Mouse (Mus musculus) testis, adult 2 months (tissue): ENCODE results near the gene Crebrf. TPM values are rescaled to one million over a fixed set of nuclear protein-coding genes. Genes with fewer than 3 reads are reported as not detected.

Experiments used
- H3K27ac ChIP-seq: fragments of 200-500 bp; 2 replicates; pipeline ENCODE4 v1.5.1; 2012; ENCODE audit warnings: low read depth, low read length; ENCODE audit not compliant: control insufficient read depth, insufficient read depth
- H3K27me3 ChIP-seq: fragments of 200-500 bp; 2 replicates; pipeline ENCODE4 v1.6.1; 2012; ENCODE audit warnings: mild to moderate bottlenecking, low read length, moderate library complexity; ENCODE audit not compliant: control insufficient read depth, insufficient read depth
- H3K36me3 ChIP-seq: fragments of 200-500 bp; 2 replicates; pipeline ENCODE4 v1.6.1; 2012; ENCODE audit warnings: mild to moderate bottlenecking, low read length; ENCODE audit not compliant: control insufficient read depth, insufficient read depth
- H3K4me1 ChIP-seq: fragments of 200-500 bp; 2 replicates; pipeline ENCODE4 v1.6.1; 2012; ENCODE audit warnings: low read length; ENCODE audit not compliant: control insufficient read depth, insufficient read depth
- H3K4me3 ChIP-seq: fragments of 200-500 bp; 2 replicates; pipeline ENCODE4 v1.5.1; 2012; ENCODE audit warnings: low read depth, mild to moderate bottlenecking, low read length, moderate library complexity, mixed read lengths; ENCODE audit not compliant: control insufficient read depth
- CTCF ChIP-seq: fragments of 200-500 bp; IDR thresholded peaks from 2 replicates; pipeline ENCODE4 v1.5.1; 2012; ENCODE audit warnings: low read depth, mild to moderate bottlenecking, inconsistent platforms, low read length, moderate library complexity; ENCODE audit not compliant: control insufficient read depth, insufficient read depth, insufficient replicate concordance
- POLR2A ChIP-seq: fragments of 200-500 bp; IDR thresholded peaks from 2 replicates; pipeline ENCODE4 v1.6.1; 2012; ENCODE audit warnings: low read depth, mild to moderate bottlenecking, inconsistent platforms, low read length, moderate library complexity; ENCODE audit not compliant: control insufficient read depth
- polyA plus RNA-seq: library from polyadenylated mRNA; depleted of rRNA; stranded (reverse); fragments of >200 nt; gene quantifications from 2 replicates; pipeline ENCODE4 v1.2.3, GENCODE M21; 2012

Crebrf gene
- polyA plus RNA-seq, 1 experiment = 11.1 TPM

DNA sequence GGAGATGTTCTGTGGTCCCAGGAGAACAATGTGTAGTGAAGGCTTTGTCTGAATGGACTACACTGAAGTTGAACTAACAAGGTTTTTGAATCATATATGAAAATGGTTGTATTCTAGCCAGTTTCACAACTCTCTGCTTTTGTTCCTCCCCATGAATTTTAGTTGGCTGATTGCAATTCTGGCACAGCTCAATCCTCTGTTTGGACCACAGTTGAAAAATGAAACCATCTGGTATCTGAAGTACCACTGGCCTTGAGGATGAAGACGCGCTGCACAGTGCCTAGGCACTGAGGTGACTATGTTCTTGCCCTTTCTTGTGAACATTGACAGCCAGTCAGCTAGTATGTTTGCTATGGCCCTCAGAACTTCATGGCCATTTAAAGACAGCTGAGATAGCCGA is 20.3 kb upstream of the Crebrf start:
- no peak overlapping the region for H3K27ac ChIP-seq
- H3K4me3 ChIP-seq = no peak overlapping the region
- H3K27me3 ChIP-seq = no peaks in the 10 kb centered on the region
- H3K4me1 ChIP-seq = no peaks in the 10 kb centered on the region; the same call in 1 of the 2 replicates
- H3K36me3 ChIP-seq = no peaks in the 10 kb centered on the region; the same call in 1 of the 2 replicates
- no peak for TF ChIP-seq POLR2A
- no peak for TF ChIP-seq CTCF

DNA sequence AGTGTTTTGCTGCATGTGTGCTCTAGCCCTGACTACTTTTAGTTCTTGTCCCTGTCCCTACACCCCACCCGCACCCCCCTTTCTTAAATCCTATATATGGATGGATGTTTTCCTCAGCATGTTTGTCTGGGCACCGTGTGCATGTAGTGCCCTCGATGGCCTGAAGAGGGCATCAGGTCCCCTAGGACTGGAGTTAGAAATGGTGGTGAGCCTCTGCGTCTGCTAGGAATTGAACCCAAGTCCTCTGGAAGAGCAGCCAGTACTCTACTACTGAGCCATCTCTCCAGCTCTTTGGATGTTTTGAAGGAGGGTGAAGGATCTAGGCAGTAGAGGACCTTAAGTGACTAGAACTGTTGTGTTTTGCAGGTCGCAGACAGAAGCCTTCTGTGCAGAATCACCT is 16.6 kb upstream of the Crebrf start:
- H3K27me3 ChIP-seq = no peaks in the 10 kb centered on the region
- no peaks in the 10 kb centered on the region for H3K4me1 ChIP-seq
- H3K36me3 ChIP-seq = no peaks in the 10 kb centered on the region; the same call in 1 of the 2 replicates
- H3K27ac ChIP-seq = no peak overlapping the region
- H3K4me3 ChIP-seq = no peak overlapping the region
- TF ChIP-seq POLR2A = no peak
- TF ChIP-seq CTCF = peak; percentile 70; the same call in 1 of the 2 replicates

DNA sequence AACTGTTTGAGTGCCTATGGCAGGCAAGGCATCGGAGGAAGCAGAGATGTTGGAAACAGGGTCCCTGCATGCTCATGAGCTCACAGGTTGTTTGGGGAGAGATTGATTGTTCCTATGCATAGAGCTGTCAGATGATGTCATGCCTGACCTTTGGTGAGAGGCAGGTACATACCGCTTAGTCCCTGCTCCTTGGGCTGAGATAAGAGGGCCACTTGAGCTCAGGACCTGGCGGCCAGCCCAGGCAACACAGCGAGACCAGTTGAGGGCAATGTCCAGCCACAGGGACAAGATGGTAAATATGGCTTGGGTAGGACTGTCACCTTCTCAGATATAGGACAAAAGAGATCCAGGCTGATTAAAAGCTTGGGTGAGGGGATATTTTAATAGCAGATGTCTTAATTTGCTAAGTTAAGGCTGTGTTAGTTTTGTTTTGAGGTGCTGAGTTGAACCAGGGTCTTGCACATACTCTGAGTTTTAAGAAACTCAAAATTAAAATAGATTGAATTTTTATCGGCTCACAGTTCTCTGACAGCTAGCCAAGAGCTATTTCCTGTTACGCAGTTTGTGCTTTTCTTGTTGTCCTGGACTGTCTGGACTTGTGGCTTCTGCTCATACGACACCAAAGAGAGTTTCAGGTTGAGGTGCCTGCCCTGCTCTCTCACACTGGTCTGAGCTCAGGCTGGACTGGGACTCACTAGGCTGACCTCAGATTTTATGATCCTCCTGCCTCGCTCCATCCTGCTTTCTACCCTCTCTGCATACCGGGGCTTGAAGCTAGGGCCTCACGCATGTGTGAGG is 15.4 kb upstream of the Crebrf start:
- TF ChIP-seq POLR2A (no peak), CTCF (no peak)
- no peaks in the 10 kb centered on the region for H3K4me1 ChIP-seq
- H3K27ac ChIP-seq = no peak overlapping the region
- no peak overlapping the region for H3K4me3 ChIP-seq
- no peaks in the 10 kb centered on the region for H3K27me3 ChIP-seq
- H3K36me3 ChIP-seq = no peaks in the 10 kb centered on the region; the same call in 1 of the 2 replicates

DNA sequence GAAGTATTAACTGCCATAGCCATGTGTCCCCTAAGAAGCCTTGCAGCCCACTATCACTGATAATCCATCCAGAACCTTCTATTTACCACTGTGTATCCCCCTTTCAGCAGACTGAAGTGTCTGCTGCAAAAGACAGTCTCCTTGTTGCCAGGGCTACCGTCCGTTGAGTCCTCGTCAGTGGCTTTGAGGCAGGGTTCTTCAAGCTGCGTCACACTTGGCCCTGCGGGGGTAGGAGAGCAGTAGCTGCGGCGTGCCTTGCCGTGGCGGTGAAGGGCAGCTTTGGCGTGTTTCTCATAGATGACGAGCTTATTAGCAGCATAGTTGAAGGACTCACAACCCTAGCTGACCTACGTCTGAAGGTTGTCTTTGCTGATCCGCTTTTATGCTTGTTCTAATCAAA is 13.9 kb upstream of the Crebrf start:
- Histone ChIP-seq H3K36me3 (no peaks in the 10 kb centered on the region; the same call in 1 of the 2 replicates), H3K27ac (no peak overlapping the region), H3K27me3 (no peaks in the 10 kb centered on the region), H3K4me1 (no peaks in the 10 kb centered on the region), H3K4me3 (no peak overlapping the region)
- TF ChIP-seq POLR2A = no peak
- TF ChIP-seq CTCF = no peak

DNA sequence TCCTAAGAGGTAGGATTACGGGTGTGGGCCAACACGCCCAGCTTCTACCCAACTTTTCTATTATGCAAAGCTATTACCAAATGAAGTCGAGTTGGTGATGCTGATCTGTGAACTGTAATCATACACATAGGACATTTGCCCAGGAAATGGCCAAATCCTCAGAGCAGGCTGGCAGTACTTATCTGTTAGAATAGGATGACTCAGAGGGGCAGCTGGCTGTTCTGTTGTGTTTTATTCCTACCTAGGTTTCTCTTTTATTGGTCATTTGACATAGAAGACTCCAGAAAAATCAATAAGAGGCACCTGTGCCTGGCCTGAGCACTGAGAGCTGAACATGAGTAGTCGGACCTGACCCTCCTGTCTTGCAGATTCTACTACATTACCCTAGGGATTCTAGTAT is 12.8 kb upstream of the Crebrf start:
- H3K27ac ChIP-seq = no peak overlapping the region; the same call in 1 of the 2 replicates
- no peaks in the 10 kb centered on the region for H3K27me3 ChIP-seq
- H3K4me1 ChIP-seq = no peaks in the 10 kb centered on the region
- no peak overlapping the region for H3K4me3 ChIP-seq
- TF ChIP-seq POLR2A (no peak), CTCF (no peak)
- no peaks in the 10 kb centered on the region for H3K36me3 ChIP-seq

DNA sequence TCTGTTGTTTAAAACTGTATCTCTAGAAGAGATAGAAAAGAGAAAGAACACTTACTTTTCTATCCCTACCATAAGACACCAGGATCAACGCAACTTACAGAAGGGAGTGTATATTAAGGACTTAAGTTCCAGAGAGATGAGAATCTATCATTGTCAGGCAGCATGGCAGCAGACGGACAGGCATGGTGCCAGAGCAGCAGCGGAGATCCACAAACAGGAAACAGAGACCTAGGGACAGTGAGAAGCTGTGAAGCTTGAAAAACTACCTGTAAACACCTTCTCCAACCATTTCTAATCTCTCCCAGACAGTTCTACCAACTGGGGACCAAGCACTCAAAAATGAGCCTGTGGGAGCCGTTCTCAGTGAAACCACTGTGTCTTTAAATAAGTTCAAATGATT is 11.8 kb upstream of the Crebrf start:
- no peaks in the 10 kb centered on the region for H3K36me3 ChIP-seq

DNA sequence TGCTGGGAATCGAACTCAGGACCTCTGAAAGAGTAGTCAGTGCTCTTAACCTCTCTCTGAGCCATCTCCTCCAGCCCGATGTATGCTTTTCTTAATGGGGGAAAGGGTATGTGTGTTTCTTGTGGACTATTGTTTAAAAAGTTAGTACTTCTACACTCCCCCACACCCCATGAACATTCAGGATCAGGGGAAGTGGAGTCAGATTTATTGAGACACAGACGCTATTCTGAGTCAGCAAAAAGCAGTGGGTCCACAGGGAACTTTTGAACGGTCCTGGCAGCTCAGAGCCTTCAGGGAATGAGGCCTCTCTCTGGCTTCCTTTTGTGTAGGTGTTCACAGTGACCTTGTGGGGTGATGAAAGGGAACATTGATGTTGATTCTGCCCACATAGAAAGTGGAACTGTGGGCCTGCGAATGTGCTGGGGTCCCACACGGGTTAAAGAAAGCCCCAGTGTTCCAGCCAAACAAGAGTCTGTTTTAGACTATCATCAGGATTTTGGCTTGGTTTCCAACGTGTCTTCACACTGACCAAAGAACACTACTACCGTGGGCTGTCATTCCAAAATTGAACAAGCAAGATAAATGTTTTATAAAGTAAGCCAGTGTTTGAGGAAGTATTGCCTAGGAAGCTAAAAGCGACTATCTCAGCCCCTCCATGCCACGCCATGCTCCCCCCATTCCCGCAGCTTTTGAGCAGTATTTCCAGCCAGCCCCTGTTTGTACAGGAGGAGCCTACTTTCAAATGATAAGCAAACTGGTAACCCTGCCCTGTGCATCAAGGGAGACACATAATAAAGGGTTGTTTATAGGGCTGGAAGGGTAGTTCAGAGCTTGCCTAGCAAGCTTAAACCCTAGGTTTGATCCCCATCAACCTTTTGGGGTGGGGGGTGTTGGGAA is 9.7 kb upstream of the Crebrf start:
- Histone ChIP-seq H3K27ac (no peak overlapping the region; the same call in 1 of the 2 replicates), H3K4me3 (no peak overlapping the region), H3K27me3 (no peaks in the 10 kb centered on the region), H3K4me1 (no peaks in the 10 kb centered on the region), H3K36me3 (no peaks in the 10 kb centered on the region)
- TF ChIP-seq CTCF (no peak), POLR2A (no peak)

More for the DNA sequence above, 11.8 kb upstream of the Crebrf start:
- TF ChIP-seq POLR2A (no peak), CTCF (no peak)
- Histone ChIP-seq H3K27ac (no peak overlapping the region; the same call in 1 of the 2 replicates), H3K4me3 (no peak overlapping the region), H3K27me3 (no peaks in the 10 kb centered on the region), H3K4me1 (no peaks in the 10 kb centered on the region)
